Mouse (Mus musculus): ENCODE data around the gene Lrrfip1.

- TF ChIP-seq CTCF (IDR thresholded peaks at IDR 0.05; ENCODE audit: control insufficient read depth, insufficient read depth, insufficient read length) (no peak), USF1 (IDR thresholded peaks at IDR 0.05; ENCODE audit: low read depth) (no peak), CEBPB (IDR thresholded peaks at IDR 0.05; ENCODE audit: low read depth) (no peak), MYOD1 (IDR thresholded peaks at IDR 0.05; ENCODE audit: control insufficient read depth, insufficient read length, low read depth) (no peak)
Measured at GRCm38 (mm10) chr1:90969881-90970390, 28.6 kb upstream of the Lrrfip1 start.

All from C2C12 (cell line).